Mouse (Mus musculus): ENCODE data around the gene Unc93b1. TPM values are rescaled to one million over a fixed set of nuclear protein-coding genes. Genes with fewer than 3 reads are reported as not detected.

The Unc93b1 gene
- polyA plus RNA-seq, 1 experiment from 2014 or later, result 5.1 TPM

- Histone ChIP-seq H3K4me3 (no peak overlapping the region), H3K36me3 (no peaks in the 10 kb centered on the region), H3K4me1 (peaks cover 42% of the 10 kb centered on the region), H3K27ac (replicated peaks) (no peak overlapping the region), H3K9me3 (replicated peaks) (no peaks in the 10 kb centered on the region), H3K27me3 (ENCODE audit: low read depth, poor library complexity, severe bottlenecking) (peaks cover 14% of the 10 kb centered on the region)
- DNase-seq (ENCODE audit: low spot score), result no peak
- WGBS, result 66% methylated on average over 8 of the region's 8 CpGs
Measured at GRCm38 (mm10) chr19:3997231-3997630, 62.2 kb downstream of the Unc93b1 start.

DNA sequence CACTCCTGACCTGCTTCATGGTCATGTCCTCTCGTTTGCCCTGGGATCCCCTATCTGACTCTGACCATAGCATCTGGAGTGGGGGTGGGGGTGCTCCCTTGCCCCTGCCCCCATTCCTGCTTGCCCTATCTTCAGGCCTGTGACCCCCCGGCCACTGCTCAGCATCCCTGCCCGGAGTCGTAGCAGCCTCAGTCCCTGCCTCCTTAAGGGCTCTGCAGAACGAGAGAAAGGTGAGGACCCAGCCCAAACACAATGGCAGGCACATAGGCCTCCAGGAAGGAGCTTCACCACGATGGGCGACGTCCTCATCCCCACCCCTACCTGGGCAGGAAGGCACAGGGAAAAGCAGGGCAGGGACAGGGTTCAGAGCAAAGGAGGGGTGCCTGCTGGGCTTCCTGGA, 63.3 kb downstream of the Unc93b1 start:
- peaks cover 14% of the 10 kb centered on the region for H3K27me3 ChIP-seq (ENCODE audit: low read depth, poor library complexity, severe bottlenecking)
- H3K27ac ChIP-seq (replicated peaks), result peak overlapping the region; percentile 7; the same call in 1 of the 2 replicates
- peaks cover 36% of the 10 kb centered on the region for H3K4me1 ChIP-seq
- no peak for DNase-seq (ENCODE audit: low spot score)
- WGBS, result 82% methylated on average over 8 of the region's 8 CpGs
- H3K4me3 ChIP-seq, result no peak overlapping the region
- H3K36me3 ChIP-seq, result no peaks in the 10 kb centered on the region
- H3K9me3 ChIP-seq (replicated peaks), result no peaks in the 10 kb centered on the region

Other genes starting within 250 kb of the Unc93b1 start
- gene Lrp5, start 248.6 kb upstream of the Unc93b1 start, polyA plus RNA-seq (2016; fragmentation: Nextera tagmentation; extraction: Ambion mirVana), result 2.3 and 2.5 TPM in 2 replicates
- 47.1 and 48.6 TPM in 2 replicates for gene 1810055G02Rik, start 226.9 kb upstream of the Unc93b1 start, polyA plus RNA-seq (2016; fragmentation: Nextera tagmentation; extraction: Ambion mirVana)
- gene Kmt5b, start 167.8 kb upstream of the Unc93b1 start, polyA plus RNA-seq (2016; fragmentation: Nextera tagmentation; extraction: Ambion mirVana), result 29.7 and 38.3 TPM in 2 replicates
- 58.6 and 59.1 TPM in 2 replicates for gene Chka, start 83.4 kb upstream of the Unc93b1 start, polyA plus RNA-seq (2016; fragmentation: Nextera tagmentation; extraction: Ambion mirVana)
- gene Tcirg1, start 28.1 kb upstream of the Unc93b1 start, polyA plus RNA-seq (2016; fragmentation: Nextera tagmentation; extraction: Ambion mirVana), result 17.0 and 17.6 TPM in 2 replicates
- 251 and 262 TPM in 2 replicates for gene Ndufs8, start 22.4 kb upstream of the Unc93b1 start, polyA plus RNA-seq (2016; fragmentation: Nextera tagmentation; extraction: Ambion mirVana)
- 0.73 TPM in 2 replicates for gene Aldh3b1, start 5.4 kb upstream of the Unc93b1 start, polyA plus RNA-seq (2016; fragmentation: Nextera tagmentation; extraction: Ambion mirVana)
- not detected in 2 replicates for gene Aldh3b3, start 23.5 kb downstream of the Unc93b1 start, polyA plus RNA-seq (2016; fragmentation: Nextera tagmentation; extraction: Ambion mirVana)
- 0.21 and 0.35 TPM in 2 replicates for gene Aldh3b2, start 37.1 kb downstream of the Unc93b1 start, polyA plus RNA-seq (2016; fragmentation: Nextera tagmentation; extraction: Ambion mirVana)
- gene Acy3, start 51.4 kb downstream of the Unc93b1 start, polyA plus RNA-seq (2016; fragmentation: Nextera tagmentation; extraction: Ambion mirVana), result 1.1 and 2.0 TPM in 2 replicates
- not detected in 2 replicates for gene Tbx10, start 57.6 kb downstream of the Unc93b1 start, polyA plus RNA-seq (2016; fragmentation: Nextera tagmentation; extraction: Ambion mirVana)
- 20.2 and 21.5 TPM in 2 replicates for gene Nudt8, start 65.4 kb downstream of the Unc93b1 start, polyA plus RNA-seq (2016; fragmentation: Nextera tagmentation; extraction: Ambion mirVana)
- 2.4 and 2.8 TPM in 2 replicates for gene Gm49405, start 65.4 kb downstream of the Unc93b1 start, polyA plus RNA-seq (2016; fragmentation: Nextera tagmentation; extraction: Ambion mirVana)
- 2.2 and 3.5 TPM in 2 replicates for gene Doc2g, start 68.1 kb downstream of the Unc93b1 start, polyA plus RNA-seq (2016; fragmentation: Nextera tagmentation; extraction: Ambion mirVana)
- gene Ndufv1, start 77.6 kb downstream of the Unc93b1 start, polyA plus RNA-seq (2016; fragmentation: Nextera tagmentation; extraction: Ambion mirVana), result 188 and 207 TPM in 2 replicates
- gene Gstp1, start 102.8 kb downstream of the Unc93b1 start, polyA plus RNA-seq (2016; fragmentation: Nextera tagmentation; extraction: Ambion mirVana), result 400 and 417 TPM in 2 replicates
- gene Gstp2, start 110.8 kb downstream of the Unc93b1 start, polyA plus RNA-seq (2016; fragmentation: Nextera tagmentation; extraction: Ambion mirVana), result 1.0 and 2.8 TPM in 2 replicates
- 0.23 TPM in 1 of 2 replicates, not detected in the other for gene Gstp3, start 124.4 kb downstream of the Unc93b1 start, polyA plus RNA-seq (2016; fragmentation: Nextera tagmentation; extraction: Ambion mirVana)
- gene Cabp2, start 146.4 kb downstream of the Unc93b1 start, polyA plus RNA-seq (2016; fragmentation: Nextera tagmentation; extraction: Ambion mirVana), result not detected in 2 replicates
- 76.2 and 82.5 TPM in 2 replicates for gene Cdk2ap2, start 162.0 kb downstream of the Unc93b1 start, polyA plus RNA-seq (2016; fragmentation: Nextera tagmentation; extraction: Ambion mirVana)
- 12.8 and 15.1 TPM in 2 replicates for gene Pitpnm1, start 164.8 kb downstream of the Unc93b1 start, polyA plus RNA-seq (2016; fragmentation: Nextera tagmentation; extraction: Ambion mirVana)
- gene Aip, start 190.7 kb downstream of the Unc93b1 start, polyA plus RNA-seq (2016; fragmentation: Nextera tagmentation; extraction: Ambion mirVana), result 60.6 and 61.7 TPM in 2 replicates
- gene Gpr152, start 204.6 kb downstream of the Unc93b1 start, polyA plus RNA-seq (2016; fragmentation: Nextera tagmentation; extraction: Ambion mirVana), result not detected in 2 replicates
- not detected in 2 replicates for gene Cabp4, start 208.8 kb downstream of the Unc93b1 start, polyA plus RNA-seq (2016; fragmentation: Nextera tagmentation; extraction: Ambion mirVana)
- 133 and 138 TPM in 2 replicates for gene Coro1b, start 213.4 kb downstream of the Unc93b1 start, polyA plus RNA-seq (2016; fragmentation: Nextera tagmentation; extraction: Ambion mirVana)
- gene Ptprcap, start 218.4 kb downstream of the Unc93b1 start, polyA plus RNA-seq (2016; fragmentation: Nextera tagmentation; extraction: Ambion mirVana), result 0.67 TPM in 1 of 2 replicates, not detected in the other
- gene Rps6kb2, start 228.2 kb downstream of the Unc93b1 start, polyA plus RNA-seq (2016; fragmentation: Nextera tagmentation; extraction: Ambion mirVana), result 58.8 and 71.4 TPM in 2 replicates
- 2.8 and 4.1 TPM in 2 replicates for gene Carns1, start 240.3 kb downstream of the Unc93b1 start, polyA plus RNA-seq (2016; fragmentation: Nextera tagmentation; extraction: Ambion mirVana)